Mouse (Mus musculus) natural killer cell, adult 2 months (primary cell): ENCODE results near the gene Apex1.
"Not testable (repeated sequence)": the region's sequence is repeated elsewhere in the genome, so short reads cannot be mapped to it uniquely, and the experiment has no call there.

Experiments
- DNase-seq, 2 experiments: peaks; one replicate each; pipeline ENCODE4 v3.0.0; 2022; ENCODE audit warnings: low spot score in 2 of 2

Apex1 gene

DNA sequence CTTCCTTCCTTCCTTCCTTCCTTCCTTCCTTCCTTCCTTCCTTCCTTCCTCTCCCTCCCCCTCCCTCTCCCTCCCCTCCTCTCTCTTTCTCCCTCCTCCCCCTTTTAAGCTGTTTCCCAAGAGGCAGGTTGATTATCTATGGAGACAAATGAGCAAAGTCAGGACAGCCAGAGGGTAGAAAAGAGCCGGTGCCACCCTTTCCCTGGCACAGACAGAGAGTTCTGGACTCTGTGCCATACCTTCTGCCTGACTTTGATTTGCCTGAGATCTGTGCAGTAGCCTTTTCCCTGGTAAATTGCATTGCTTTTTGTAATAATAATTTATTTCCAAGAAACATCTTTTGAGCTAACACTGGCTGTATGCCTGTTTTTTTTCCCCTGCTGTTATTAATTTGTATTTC lies 44.3 kb downstream of the Apex1 start:
- DNase-seq = no peak

GRCm38 (mm10) chr14:50969558-50970544 lies 45.1 kb downstream of the Apex1 start:
- DNase-seq = no peak

GRCm38 (mm10) chr14:50970822-50971221 lies 46.1 kb downstream of the Apex1 start:
- no peak for DNase-seq

GRCm38 (mm10) chr14:50973054-50973453 lies 48.3 kb downstream of the Apex1 start:
- DNase-seq = not testable (repeated sequence)

GRCm38 (mm10) chr14:50973700-50974099 lies 48.9 kb downstream of the Apex1 start:
- no peak for DNase-seq

- DNase-seq = no peak
Measured at GRCm38 (mm10) chr14:50975001-50975400, 50.2 kb downstream of the Apex1 start.

GRCm38 (mm10) chr14:50976674-50977073 lies 51.9 kb downstream of the Apex1 start:
- DNase-seq = no peak
